Mouse (Mus musculus) regulatory T cell (primary cell): ENCODE results near the gene Tbcd.
"Not testable (repeated sequence)": the region's sequence is repeated elsewhere in the genome, so short reads cannot be mapped to it uniquely, and the experiment has no call there.

Source experiments
- in situ Hi-C: fragments of 300-600 bp; cut with MboI, MseI; formaldehyde crosslinking; loops from one replicate; pipeline ENCODE4 v1.15.1; 2025; ENCODE audit warnings: high pct_unique_total_duplicates

Tbcd gene

DNA sequence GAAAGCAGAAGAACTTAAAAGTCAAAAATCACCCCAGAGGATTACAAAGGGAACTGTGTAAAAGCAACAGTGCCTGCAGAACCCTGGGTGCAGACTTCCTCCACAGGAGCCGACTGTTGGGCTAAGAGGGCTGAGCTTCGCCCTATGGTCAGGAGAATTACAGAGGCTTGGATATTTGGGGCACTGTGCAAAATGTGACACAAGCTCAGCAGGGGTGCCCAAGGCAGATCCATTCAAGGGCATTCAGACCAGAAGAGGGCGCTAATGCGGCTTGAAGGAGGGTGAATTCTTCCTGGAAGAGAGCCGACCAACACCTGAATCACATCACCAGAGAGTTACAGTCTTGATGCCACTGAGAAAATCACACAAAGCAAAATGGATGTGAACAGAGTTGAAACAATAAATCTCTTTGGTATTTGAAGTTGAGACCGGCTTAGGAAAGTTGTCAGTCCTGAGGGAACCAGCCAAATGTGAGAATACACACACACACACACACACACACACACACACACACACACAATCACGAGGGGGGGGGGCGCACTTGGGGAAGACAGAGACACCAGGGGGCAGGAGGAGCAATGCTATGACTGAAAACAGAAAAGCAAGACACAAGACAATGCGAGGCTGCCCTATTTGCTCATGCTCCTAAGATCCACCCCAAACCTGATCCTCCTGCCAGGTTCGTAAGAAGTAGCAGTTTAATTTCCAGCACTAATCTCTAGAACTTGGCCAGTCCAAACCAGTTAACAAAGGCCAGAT, 201.0 kb downstream of the Tbcd start:
- in situ Hi-C loops = loop anchor here (5.0 kb wide), 1 partner anchor 155 kb away; no protein-coding TSS in a partner anchor

DNA sequence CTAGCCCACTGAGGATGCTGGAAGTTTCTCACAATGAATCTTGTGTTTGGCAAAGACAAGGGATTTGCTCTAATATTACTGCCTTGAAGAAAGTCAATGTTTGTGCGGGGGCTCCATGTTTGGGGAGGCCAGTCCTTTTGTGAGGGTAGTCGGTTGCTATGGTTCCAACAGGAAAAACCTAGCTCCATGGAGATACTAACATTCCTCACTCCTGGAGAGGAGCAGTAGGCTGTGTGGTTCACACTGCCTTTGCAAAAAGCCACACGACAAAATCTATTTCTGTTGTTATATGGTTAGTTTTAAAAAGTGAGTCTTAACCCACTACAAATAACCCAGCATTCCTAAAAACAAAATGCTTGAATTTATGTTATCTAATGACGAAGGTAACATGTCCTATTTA, 201.9 kb downstream of the Tbcd start:
- in situ Hi-C loops = loop anchor here (5.0 kb wide), 1 partner anchor 154 kb away; no protein-coding TSS in a partner anchor

DNA sequence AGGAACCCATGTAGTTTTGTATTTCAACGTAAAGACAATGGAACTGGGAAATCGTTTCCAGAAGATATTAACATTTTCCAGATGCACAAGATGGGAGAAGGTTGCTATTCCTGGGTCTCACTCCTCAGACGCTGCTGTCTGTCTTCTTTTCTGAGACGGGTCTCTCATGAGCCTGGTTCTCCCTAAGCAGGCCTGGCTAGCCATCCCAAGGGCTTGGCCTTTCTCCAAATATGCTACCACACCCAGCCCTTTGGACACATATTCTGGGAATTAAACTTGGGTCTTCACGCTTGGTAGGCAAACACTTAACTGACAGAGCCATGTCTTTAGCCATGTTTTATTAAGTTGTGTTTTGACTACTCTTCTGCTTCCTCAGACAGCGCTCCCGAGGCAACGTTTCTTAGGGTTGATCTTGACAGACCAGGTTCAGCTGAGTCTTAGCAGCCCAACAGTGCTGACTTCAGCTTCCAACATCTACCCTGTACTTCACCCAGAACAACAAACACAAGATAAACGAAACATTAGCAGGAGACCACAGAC, 202.7 kb downstream of the Tbcd start:
- in situ Hi-C loops = loop anchor here (5.0 kb wide), 1 partner anchor 153 kb away; no protein-coding TSS in a partner anchor

DNA sequence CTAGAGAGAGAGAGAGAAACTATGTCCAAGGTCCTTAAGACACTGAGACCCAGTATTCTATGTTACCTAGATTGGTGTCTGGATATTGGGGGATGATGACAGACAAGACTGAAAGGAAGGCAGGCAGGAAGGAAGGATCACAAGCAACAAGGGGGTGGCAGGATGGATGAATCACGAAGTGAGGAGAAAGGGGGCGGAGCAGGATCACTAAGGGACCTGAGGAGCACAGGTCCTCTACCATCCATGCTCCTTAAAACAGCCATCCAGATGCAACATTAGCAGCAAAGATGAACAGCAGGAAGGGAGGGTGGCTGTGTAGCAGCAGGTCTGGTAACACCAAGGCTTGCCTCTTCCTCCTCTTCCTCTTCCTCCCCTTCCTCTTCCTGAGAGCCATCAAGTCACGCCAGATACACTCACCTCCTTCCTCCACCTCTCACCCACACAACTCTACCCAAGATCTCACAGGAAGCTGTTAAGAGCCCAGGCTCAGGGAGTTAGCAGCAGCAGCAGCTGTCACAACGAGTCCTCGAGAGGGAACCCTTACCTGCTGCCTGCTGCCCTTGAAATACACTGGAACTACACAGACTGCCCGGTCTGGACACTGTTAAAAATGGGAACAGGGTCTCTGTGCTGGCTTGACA, 203.5 kb downstream of the Tbcd start:
- in situ Hi-C loops = no loop called here

DNA sequence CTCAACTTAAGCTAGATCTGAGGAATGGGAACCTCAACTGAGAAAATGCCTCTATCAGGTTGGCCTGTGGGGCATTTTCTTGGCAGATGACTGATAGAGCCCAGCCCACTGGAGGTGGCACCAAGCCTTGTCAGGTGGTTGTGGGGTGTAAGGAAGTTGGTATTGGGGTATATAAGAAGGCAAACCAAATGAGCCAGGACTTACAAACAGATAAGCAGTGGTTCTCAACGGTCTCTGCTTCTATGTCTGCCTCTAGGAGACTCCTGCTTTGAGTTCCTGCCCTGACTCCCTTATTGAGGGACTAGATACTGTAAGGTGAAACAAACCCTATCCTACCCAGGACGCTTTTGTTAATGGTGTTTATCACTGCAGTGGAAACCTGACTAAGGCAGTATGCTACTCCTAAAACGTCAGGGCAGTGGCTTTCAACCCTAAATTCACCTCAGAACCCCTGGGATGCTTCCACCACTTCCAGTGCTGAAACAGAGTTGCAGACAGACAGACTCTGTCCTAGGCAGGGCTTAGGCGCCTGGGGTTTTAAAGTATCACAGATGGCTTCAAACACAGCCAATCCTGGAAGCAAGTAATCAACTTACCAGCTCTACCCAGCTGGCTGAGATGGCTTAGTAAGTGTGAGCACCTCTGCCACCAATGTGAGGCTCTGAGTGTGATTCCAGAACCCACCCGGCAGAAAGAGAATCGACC, 204.2 kb downstream of the Tbcd start:
- in situ Hi-C loops = no loop called here

DNA sequence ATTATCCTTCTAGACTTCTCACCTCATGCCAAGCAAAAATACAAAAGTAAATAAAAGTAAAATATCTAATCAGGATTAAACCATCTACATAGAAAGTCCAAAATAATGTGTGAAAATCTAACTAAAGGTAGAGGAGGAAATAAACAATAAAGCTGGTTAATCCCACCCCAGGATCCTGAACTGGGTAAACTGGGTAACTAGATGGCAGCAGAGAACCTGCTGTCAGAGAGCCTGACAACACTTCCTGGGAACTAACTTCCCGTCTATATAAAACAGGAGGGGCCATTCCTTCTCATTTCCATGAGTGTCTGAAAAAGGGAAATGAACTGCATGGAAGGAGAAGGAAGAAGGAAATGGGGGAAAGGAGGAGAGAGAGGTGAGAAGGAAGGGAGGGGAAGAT, 206.4 kb downstream of the Tbcd start:
- in situ Hi-C loops = no loop called here

DNA sequence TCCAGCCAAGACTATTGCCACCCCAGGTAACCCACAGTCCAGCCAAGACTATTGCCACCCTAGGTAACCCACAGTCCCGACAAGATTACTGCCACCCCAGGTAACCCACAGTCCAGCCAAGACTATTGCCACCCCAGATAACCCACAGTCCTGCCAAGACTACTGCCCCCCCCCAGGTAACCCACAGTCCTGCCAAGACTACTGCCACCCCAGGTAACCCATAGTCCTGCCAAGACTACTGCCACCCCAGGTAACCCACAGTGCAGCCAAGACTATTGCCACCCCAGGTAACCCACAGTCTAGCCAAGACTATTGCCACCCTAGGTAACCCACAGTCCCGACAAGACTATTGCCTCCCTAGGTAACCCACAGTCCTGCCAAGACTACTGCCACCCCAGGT, 208.9 kb downstream of the Tbcd start:
- in situ Hi-C loops = not testable (repeated sequence)

DNA sequence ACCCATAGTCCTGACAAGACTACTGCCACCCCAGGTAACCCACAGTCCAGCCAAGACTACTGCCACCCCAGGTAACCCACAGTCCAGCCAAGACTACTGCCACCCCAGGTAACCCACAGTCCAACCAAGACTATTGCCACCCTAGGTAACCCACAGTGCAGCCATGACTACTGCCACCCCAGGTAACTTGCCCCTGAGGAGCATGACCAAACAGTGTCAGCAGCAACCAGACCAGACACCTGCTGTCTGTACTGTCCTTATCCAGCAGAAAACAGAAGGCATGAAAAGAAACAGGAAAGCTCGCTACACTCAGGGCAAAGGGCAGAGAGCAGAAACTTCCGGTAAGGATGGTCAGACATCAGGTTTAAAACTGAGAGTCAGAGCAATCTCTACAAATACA, 209.4 kb downstream of the Tbcd start:
- in situ Hi-C loops = no loop called here
